Mouse (Mus musculus) hindbrain, postnatal 0 days (tissue): ENCODE results near the gene Agpat3. TPM values are rescaled to one million over a fixed set of nuclear protein-coding genes. Genes with fewer than 3 reads are reported as not detected.

ENCODE experiments used
- ATAC-seq: fragments of 200-750 bp; cut with Nextera tagmentation; 2 replicates; pipeline ENCODE4 v1.8.0; 2017; ENCODE audit warnings: mild to moderate bottlenecking, moderate TSS enrichment, moderate library complexity
- DNase-seq: peaks from one replicate; pipeline ENCODE4 v3.0.0-alpha.2; 2015; ENCODE audit warnings: low spot score
- H3K27ac ChIP-seq: fragments of 300-500 bp; sonication (generic); 2 replicates; pipeline ENCODE4 v1.5.1; 2014; ENCODE audit warnings: mild to moderate bottlenecking
- H3K27me3 ChIP-seq: fragments of 300-500 bp; sonication (generic); 2 replicates; pipeline ENCODE4 v1.6.1; 2014; ENCODE audit warnings: low read length, mixed read lengths; ENCODE audit not compliant: insufficient read depth
- H3K36me3 ChIP-seq: fragments of 300-500 bp; sonication (generic); 2 replicates; pipeline ENCODE4 v1.6.1; 2014; ENCODE audit warnings: low read length, mixed read lengths; ENCODE audit not compliant: insufficient read depth
- H3K4me1 ChIP-seq: fragments of 300-500 bp; sonication (generic); 2 replicates; pipeline ENCODE4 v1.6.1; 2014; ENCODE audit warnings: antibody characterized with exemption, low read length, mixed read lengths; ENCODE audit not compliant: insufficient read depth
- H3K4me2 ChIP-seq: fragments of 300-500 bp; sonication (generic); 2 replicates; pipeline ENCODE4 v1.6.1; 2014; ENCODE audit warnings: low read depth, mild to moderate bottlenecking, low read length, moderate library complexity, mixed read lengths
- H3K4me3 ChIP-seq: fragments of 300-500 bp; sonication (generic); 2 replicates; pipeline ENCODE4 v1.5.1; 2014; ENCODE audit warnings: low read length
- H3K9ac ChIP-seq: fragments of 300-500 bp; sonication (generic); replicated peaks from 2 replicates; pipeline ENCODE4 v1.6.1; 2014; ENCODE audit warnings: mild to moderate bottlenecking, low read length, moderate library complexity, mixed read lengths
- H3K9me3 ChIP-seq: fragments of 300-500 bp; sonication (generic); 2 replicates; pipeline ENCODE4 v1.6.1; 2016; ENCODE audit warnings: low read length, mixed read lengths
- CTCF ChIP-seq: IDR thresholded peaks from 2 replicates; pipeline ENCODE4 v1.5.1; 2016; ENCODE audit warnings: antibody characterized with exemption, control low read depth, low read depth
- WGBS: fragments of 180-500 bp; shearing (Covaris S2); extraction: QIAGEN DNeasy Blood & Tissue Kit; methylation state at CpG from one replicate; pipeline ENCODE4 v1.1.7; 2014; 5-methylcytosine and 5-hydroxymethylcytosine counted together
- polyA plus RNA-seq: library from polyadenylated mRNA; unstranded; fragments of >200 nt; fragmentation: Nextera tagmentation; extraction: Ambion mirVana; gene quantifications from 2 replicates; pipeline ENCODE4 v1.2.1, GENCODE M21; 2015
- total RNA-seq: library from RNA; depleted of rRNA; stranded (reverse); fragments of >200 nt; gene quantifications from 2 replicates; pipeline ENCODE4 v1.2.3, GENCODE M21; 2014

Gene Agpat3
- total and polyA plus RNA-seq, 2 experiments from 2014 or later, result 117 to 158 TPM

GRCm38 (mm10) chr10:78355931-78356593, 3.8 kb upstream of the Agpat3 start:
- no peak for DNase-seq
- H3K36me3 ChIP-seq, result no peaks in the 10 kb centered on the region
- H3K9me3 ChIP-seq, result no peaks in the 10 kb centered on the region
- no peak overlapping the region for H3K27ac ChIP-seq
- no peak for ATAC-seq
- H3K4me3 ChIP-seq, result no peak overlapping the region
- H3K4me1 ChIP-seq, result peaks cover 10% of the 10 kb centered on the region; the same call in 1 of the 2 replicates
- no peaks in the 10 kb centered on the region for H3K27me3 ChIP-seq
- WGBS, result 70% methylated on average over 1 of the region's 1 CpGs
- H3K9ac ChIP-seq, result no peak overlapping the region
- no peak for TF ChIP-seq CTCF
- no peak overlapping the region for H3K4me2 ChIP-seq

GRCm38 (mm10) chr10:78353196-78353595, 907 bp upstream of the Agpat3 start:
- peak overlapping the region; percentile 96; the same call in 1 of the 2 replicates for H3K9ac ChIP-seq

GRCm38 (mm10) chr10:78352666-78353030, 359 bp upstream of the Agpat3 start:
- peak overlapping the region; percentile 82 for H3K4me2 ChIP-seq
- no peak for DNase-seq
- no peak for TF ChIP-seq CTCF
- 16% methylated on average over 8 of the region's 8 CpGs for whole genome bisulfite sequencing
- ATAC-seq, result 0 out of 2 replicates have a peak, but pooled peaks have one; percentile 36
- H3K4me1 ChIP-seq, result peaks cover 21% of the 10 kb centered on the region
- no peaks in the 10 kb centered on the region for H3K27me3 ChIP-seq
- H3K36me3 ChIP-seq, result no peaks in the 10 kb centered on the region
- H3K4me3 ChIP-seq, result peak overlapping the region; percentile 95
- H3K27ac ChIP-seq, result peak overlapping the region; percentile 80
- H3K9ac ChIP-seq, result peak overlapping the region; percentile 96
- no peaks in the 10 kb centered on the region for H3K9me3 ChIP-seq

More at GRCm38 (mm10) chr10:78353196-78353595, 907 bp upstream of the Agpat3 start:
- ATAC-seq (no peak), DNase-seq (no peak)
- Histone ChIP-seq H3K4me3 (no peak overlapping the region), H3K36me3 (no peaks in the 10 kb centered on the region), H3K4me2 (peak overlapping the region; percentile 82), H3K9me3 (no peaks in the 10 kb centered on the region), H3K27ac (peak overlapping the region; percentile 80; the same call in 1 of the 2 replicates), H3K27me3 (no peaks in the 10 kb centered on the region), H3K4me1 (peaks cover 21% of the 10 kb centered on the region)
- TF ChIP-seq CTCF, result no peak
- WGBS, result 66% methylated on average over 4 of the region's 4 CpGs

- Histone ChIP-seq H3K36me3 (no peaks in the 10 kb centered on the region), H3K9me3 (no peaks in the 10 kb centered on the region), H3K4me2 (peak overlapping the region; percentile 82), H3K27me3 (no peaks in the 10 kb centered on the region), H3K9ac (peak overlapping the region; percentile 96), H3K4me3 (peak overlapping the region; percentile 95), H3K4me1 (peaks cover 21% of the 10 kb centered on the region), H3K27ac (peak overlapping the region; percentile 80)
- DNase-seq (no peak), ATAC-seq (no peak)
- 2% methylated on average over 13 of the region's 13 CpGs for WGBS
- TF ChIP-seq CTCF, result no peak
These were observed 764 bp downstream of the Agpat3 start for GRCm38 (mm10) chr10:78351564-78351886.

GRCm38 (mm10) chr10:78350796-78351556, 1.3 kb downstream of the Agpat3 start:
- H3K9ac ChIP-seq, result peak overlapping the region; percentile 96; the same call in 1 of the 2 replicates
- H3K4me1 ChIP-seq, result peaks cover 21% of the 10 kb centered on the region
- no peak for TF ChIP-seq CTCF
- ATAC-seq (no peak), DNase-seq (peak; percentile 11)
- H3K27me3 ChIP-seq, result no peaks in the 10 kb centered on the region
- WGBS, result 16% methylated on average over 6 of the region's 6 CpGs
- H3K4me3 ChIP-seq, result peak overlapping the region; percentile 95
- peak overlapping the region; percentile 82 for H3K4me2 ChIP-seq
- H3K9me3 ChIP-seq, result no peaks in the 10 kb centered on the region
- no peaks in the 10 kb centered on the region for H3K36me3 ChIP-seq
- peak overlapping the region; percentile 80 for H3K27ac ChIP-seq

- DNase-seq, result no peak
- H3K4me3 ChIP-seq, result no peak overlapping the region
- H3K36me3 ChIP-seq, result no peaks in the 10 kb centered on the region
- no peak for TF ChIP-seq CTCF
- no peaks in the 10 kb centered on the region for H3K9me3 ChIP-seq
- no peaks in the 10 kb centered on the region for H3K27me3 ChIP-seq
- WGBS, result 43% methylated on average over 15 of the region's 15 CpGs
- peaks cover 21% of the 10 kb centered on the region for H3K4me1 ChIP-seq
- no peak overlapping the region for H3K27ac ChIP-seq
- ATAC-seq, result no peak
- H3K9ac ChIP-seq, result 0 out of 2 replicates have a peak overlapping the region, but pooled peaks have one; percentile 6
- peak overlapping the region; percentile 82; the same call in 1 of the 2 replicates for H3K4me2 ChIP-seq
These were observed 2.7 kb downstream of the Agpat3 start for GRCm38 (mm10) chr10:78349464-78350165.
